Comparison of ENCODE assay signal across 8 mouse cellular contexts in genomic region chr1:187377865-187378524, GRCm38 (mm10).
DNase-seq lines count a peak whose midpoint lies in the region; ATAC-seq lines count a peak whose summit lies in the region.

No protein-coding gene starts in this region.

- no peak for DNase-seq in frontal cortex, postnatal 10 days (ENCODE audit: low spot score in 2 of 2)
- peak; percentile 18 for DNase-seq in right cerebral cortex, postnatal 25 days
- no peak for DNase-seq in right cerebral cortex, postnatal 14 days
- DNase-seq in mesoderm, embryonic 11.5 days (ENCODE audit: low read depth, low spot score) = peak; percentile 8
- peak; percentile 41 for DNase-seq in thymus, postnatal 14 days
- DNase-seq in layer of hippocampus, adult 9-11 months = no peak
- DNase-seq in gastrocnemius, adult 8-10 months (ENCODE audit: low spot score in 2 of 2) = no peak

- ATAC-seq in frontal cortex, adult (ENCODE audit: low TSS enrichment) = peak; percentile 83

Comparison
In these comparisons a context has a peak if more than half of its experiments do, and no peak if none do; other contexts are left out.
1. DNase-seq: peak in right cerebral cortex, postnatal 25 days (single experiment), mesoderm, embryonic 11.5 days (single experiment) and thymus, postnatal 14 days (single experiment); none in frontal cortex, postnatal 10 days (0 of 2), right cerebral cortex, postnatal 14 days (single experiment), layer of hippocampus, adult 9-11 months (single experiment) and gastrocnemius, adult 8-10 months (0 of 2).